Mouse (Mus musculus) frontal cortex, postnatal 36 days (tissue): ENCODE data around the gene Prps1l3.

Source experiments
- DNase-seq, 2 experiments: peaks; one replicate each; pipeline ENCODE4 v3.0.0; 2022; ENCODE audit warnings: low spot score in 2 of 2

The Prps1l3 gene

DNA sequence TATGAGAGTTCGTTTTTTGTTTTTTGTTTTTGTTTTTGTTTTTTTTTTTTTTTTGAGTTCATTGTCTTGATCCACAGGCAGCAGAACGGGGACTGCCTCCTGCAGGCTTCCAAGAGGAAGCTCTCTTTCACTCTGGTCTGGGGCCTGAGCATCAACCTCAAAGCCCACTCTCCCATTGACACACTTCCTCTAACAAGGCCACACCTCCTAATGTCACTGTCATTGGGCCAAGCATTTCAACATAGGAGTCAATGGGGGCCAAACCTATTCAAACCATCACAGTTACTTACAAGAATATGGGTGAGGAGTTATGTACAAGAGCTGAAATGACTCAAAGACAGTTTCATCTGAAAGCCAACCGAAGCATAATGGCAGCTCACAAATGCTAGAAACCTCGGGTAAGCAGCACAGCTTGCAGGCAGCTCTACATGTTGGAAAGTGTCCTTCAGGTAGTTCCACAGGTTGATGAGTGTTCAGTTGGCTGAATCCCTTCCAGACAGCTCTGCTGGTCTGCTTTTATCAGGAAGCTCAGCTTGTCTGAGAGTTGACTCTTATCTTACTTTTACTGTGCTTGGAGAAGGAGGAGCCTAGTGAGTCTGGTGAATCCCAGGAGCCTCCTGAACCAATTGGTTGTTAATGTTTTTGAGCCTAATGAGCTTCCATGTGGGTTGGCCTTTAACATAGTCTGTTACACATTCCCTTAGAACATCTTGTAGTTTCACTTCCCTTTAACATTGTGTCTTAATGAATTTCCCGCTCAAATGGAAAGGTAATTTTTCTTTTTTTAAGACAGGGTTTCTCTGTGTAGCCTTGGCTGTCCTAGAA, 13.7 kb downstream of the Prps1l3 start:
- no peak for DNase-seq

DNA sequence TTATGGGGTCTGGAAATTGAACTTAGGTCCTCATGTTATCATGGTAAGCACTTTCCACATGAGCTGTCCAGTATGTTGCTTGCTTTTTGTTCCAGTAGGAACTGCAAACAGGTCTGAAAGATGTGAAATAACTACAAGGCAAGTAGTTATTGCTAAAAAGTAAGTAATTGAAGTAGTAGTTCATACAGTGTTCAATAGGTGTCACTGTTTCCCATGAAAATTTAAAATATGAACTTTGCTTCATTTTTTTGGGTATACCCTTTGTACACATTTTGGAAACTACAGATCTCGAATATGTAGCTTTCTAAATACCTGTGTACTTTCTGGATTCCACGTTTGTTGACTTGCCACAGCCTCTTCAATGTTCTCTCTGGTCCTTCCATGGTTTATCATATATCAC, 28.4 kb downstream of the Prps1l3 start:
- DNase-seq: no peak

DNA sequence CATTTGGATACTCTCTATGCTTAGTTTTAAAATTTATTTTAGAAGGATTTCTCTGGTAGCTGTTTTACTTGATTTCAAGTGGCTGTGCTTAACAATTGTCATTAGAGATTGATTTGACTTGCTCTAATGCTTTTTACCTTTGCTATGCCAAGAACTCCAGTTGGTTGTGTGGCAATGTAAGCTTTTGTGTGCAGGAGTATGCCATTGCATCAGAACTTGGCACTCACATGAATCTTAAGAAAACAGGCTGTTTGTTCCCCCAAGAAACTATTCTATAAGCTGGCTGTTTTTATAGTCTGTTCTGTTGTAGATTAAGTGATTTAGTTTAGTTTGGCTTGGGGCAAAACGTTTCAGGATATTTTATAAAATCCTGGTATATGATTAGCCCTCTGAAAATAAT, 45.2 kb downstream of the Prps1l3 start:
- no peak for DNase-seq

- DNase-seq: peak in 1 of 2 experiments; percentile 27
These were observed 51.2 kb downstream of the Prps1l3 start for GRCm38 (mm10) chr12:57281155-57282114.

- DNase-seq: no peak
These were observed 55.3 kb downstream of the Prps1l3 start for GRCm38 (mm10) chr12:57285303-57286059.
